Mouse (Mus musculus): ENCODE data around the gene Dhrs3. TPM values are rescaled to one million over a fixed set of nuclear protein-coding genes. Genes with fewer than 3 reads are reported as not detected.

Gene Dhrs3
- 10 to 100 TPM; 28.5 to 41.8 TPM for total RNA-seq (2023)

GRCm38 (mm10) chr4:144892133-144892936, at the start of gene Dhrs3:
TSS of gene Dhrs3 (plus strand) at chr4:144892827.

Other genes starting within 250 kb of the Dhrs3 start
- not detected for gene Gm436, start 206.5 kb upstream of the Dhrs3 start, total RNA-seq (2023)
- gene Gm13178, start 171.4 kb upstream of the Dhrs3 start, total RNA-seq (2023), result not detected
- not detected for gene Gm438, start 106.2 kb upstream of the Dhrs3 start, total RNA-seq (2023)

Data from monocyte, adult 59 days (primary cell).